Comparison of ENCODE assay signal across 8 mouse cellular contexts in genomic region chr11:54093000-54093399, GRCm38 (mm10). TPM values are rescaled to one million over a fixed set of nuclear protein-coding genes. Genes with fewer than 3 reads are reported as not detected.
DNase-seq lines count a peak whose midpoint lies in the region; ATAC-seq and TF ChIP-seq lines count a peak whose summit lies in the region.

No protein-coding gene starts in this region.

- TF ChIP-seq CTCF in gastrocnemius, adult 2 months (IDR thresholded peaks at IDR 0.05), result peak; percentile 92

- H3K9me3 ChIP-seq in embryonic facial prominence, embryonic 12.5 days, result no peaks in the 10 kb centered on the region

- H3K27me3 ChIP-seq in embryonic facial prominence, embryonic 12.5 days, result no peaks in the 10 kb centered on the region

- peaks cover 12% of the 10 kb centered on the region for H3K4me1 ChIP-seq in embryonic facial prominence, embryonic 12.5 days

- intact Hi-C loops in gastrocnemius, adult 2 months (cut with DNase I), result loop anchor here (2.0 kb wide), 1 partner anchor 162 kb away; no protein-coding TSS in a partner anchor

- no peak for ATAC-seq in embryonic facial prominence, embryonic 12.5 days (ENCODE audit: insufficient number of reproducible peaks, insufficient read depth, low FRiP score, low TSS enrichment)
- ATAC-seq in inflammation-experienced regulatory T-cells, adult 6 months, result no peak

- WGBS in embryonic facial prominence, embryonic 12.5 days, result 9% methylated on average over 3 of the region's 3 CpGs

- DNase-seq in gastrocnemius, adult 2 months, result peak; percentile 82
- DNase-seq in gastrocnemius, postnatal 4 days (ENCODE audit: low spot score in 2 of 2), result no peak
- peak; percentile 48 for DNase-seq in urinary bladder, postnatal 14 days (ENCODE audit: low spot score)
- no peak for DNase-seq in urinary bladder, postnatal 25 days (ENCODE audit: low spot score)
- DNase-seq in lung, adult 18-20 months, result peak; percentile 63 to 71
- no peak for DNase-seq in frontal cortex, postnatal 14 days (ENCODE audit: low spot score in 2 of 2)

- no peaks in the 10 kb centered on the region for H3K36me3 ChIP-seq in embryonic facial prominence, embryonic 12.5 days

- peak overlapping the region; percentile 69 for H3K27ac ChIP-seq in gastrocnemius, adult 2 months
- peak overlapping the region; percentile 11; the same call in 1 of the 2 replicates for H3K27ac ChIP-seq in embryonic facial prominence, embryonic 12.5 days

- no peak overlapping the region for H3K4me2 ChIP-seq in embryonic facial prominence, embryonic 12.5 days (replicated peaks)

- H3K9ac ChIP-seq in embryonic facial prominence, embryonic 12.5 days, result no peak overlapping the region

- no peak overlapping the region for H3K4me3 ChIP-seq in gastrocnemius, adult 2 months
- H3K4me3 ChIP-seq in embryonic facial prominence, embryonic 12.5 days, result no peak overlapping the region

RNA-seq across cellular contexts. Expression of gene P4ha2, which starts 6.9 kb away (rescaled TPM):
- 10 to 100 TPM; 27.2 to 46.2 TPM for total RNA-seq in gastrocnemius, adult 2 months (2021)
- 10 to 100 TPM; 37.1 to 40.3 TPM for total RNA-seq in gastrocnemius, postnatal 4 days (2021)
- polyA plus RNA-seq in embryonic facial prominence, embryonic 12.5 days (2016; fragmentation: Nextera tagmentation; extraction: Ambion mirVana), result 56.8 and 59.7 TPM in 2 replicates
- not detected for polyA plus RNA-seq in inflammation-experienced regulatory T-cells, adult 6 months (2017; shearing (Covaris generic))

RNA-seq across cellular contexts. Expression of gene Pdlim4, which starts 24.2 kb away (rescaled TPM):
- total RNA-seq in gastrocnemius, adult 2 months (2021), result 1 to 10 TPM; 4.7 to 7.9 TPM
- total RNA-seq in gastrocnemius, postnatal 4 days (2021), result 10 to 100 TPM; 65.2 to 67.1 TPM
- 144 and 146 TPM in 2 replicates for polyA plus RNA-seq in embryonic facial prominence, embryonic 12.5 days (2016; fragmentation: Nextera tagmentation; extraction: Ambion mirVana)
- 1 to 10 TPM in 1 of 3 experiments, under 1 TPM in 2; 0.49 to 1.1 (median 0.50) TPM for polyA plus RNA-seq in inflammation-experienced regulatory T-cells, adult 6 months (2017; shearing (Covaris generic))

Comparison
In these comparisons a context has a peak if more than half of its experiments do, and no peak if none do; other contexts are left out.
1. DNase-seq: peak in gastrocnemius, adult 2 months (single experiment), urinary bladder, postnatal 14 days (single experiment) and lung, adult 18-20 months (2 of 2); none in gastrocnemius, postnatal 4 days (0 of 2), urinary bladder, postnatal 25 days (single experiment) and frontal cortex, postnatal 14 days (0 of 2).
2. RNA of gene Pdlim4, which starts 24.2 kb away (total RNA-seq): 65.2 to 67.1 TPM in gastrocnemius, postnatal 4 days; 4.7 to 7.9 TPM in gastrocnemius, adult 2 months; every median in the first group is over 4 times any median in the second.